Mouse (Mus musculus) lung, postnatal 4 days (tissue): Measurements from ENCODE around the gene Senp8.
A peak's percentile ranks its signal among the peaks of the same experiment; 100 is the strongest.
"Not testable (repeated sequence)": the region's sequence is repeated elsewhere in the genome, so short reads cannot be mapped to it uniquely, and the experiment has no call there.

Source experiments
- DNase-seq, 2 experiments: peaks; one replicate each; pipeline ENCODE4 v3.0.0; 2021

The Senp8 gene

DNA sequence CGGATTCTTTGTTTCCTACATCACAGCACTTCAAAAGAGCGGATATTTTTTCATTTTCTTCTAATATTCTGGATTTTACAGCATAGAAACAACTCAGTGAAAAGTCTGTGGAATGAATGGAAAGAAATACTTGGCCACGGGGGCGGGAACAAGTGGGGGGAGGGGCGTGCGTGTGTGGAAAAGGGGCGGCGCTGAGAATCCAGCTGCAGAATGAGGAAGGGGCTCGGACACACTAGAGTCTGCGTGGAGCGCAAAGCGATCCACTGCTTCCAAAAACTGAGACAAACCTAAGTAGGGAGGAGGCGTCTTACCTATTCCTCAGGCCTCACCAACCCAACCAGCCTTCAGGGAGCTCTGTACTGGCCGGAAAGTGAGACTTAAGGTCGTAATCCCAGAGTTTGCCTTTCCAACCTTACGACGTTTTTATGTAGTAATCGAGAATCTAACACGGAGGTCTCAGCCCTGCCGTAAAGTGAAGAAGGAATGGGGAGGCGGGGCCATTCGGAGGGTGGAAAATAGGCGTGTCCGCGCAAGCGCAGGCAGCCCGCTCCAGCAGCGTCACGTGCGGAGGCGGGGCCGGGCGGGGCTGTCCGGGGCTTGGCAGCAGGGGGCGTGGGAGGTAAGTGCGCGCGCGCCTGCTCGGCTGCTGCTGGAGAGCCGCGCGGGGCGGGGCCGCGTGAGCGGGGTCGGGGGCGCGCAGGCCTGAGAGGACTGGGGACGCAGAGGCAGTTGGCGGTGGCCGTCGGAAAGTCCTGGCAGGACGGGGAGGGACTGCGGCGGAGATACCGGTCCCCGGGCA lies at the start of gene Senp8, which contains the start of gene Myo9a:
Senp8 (minus strand) TSS at position 444 of the 799 bp plus-strand sequence.
Myo9a (plus strand) TSS at position 630 of the 799 bp plus-strand sequence.
- peak; percentile 99 to 100 for DNase-seq

DNA sequence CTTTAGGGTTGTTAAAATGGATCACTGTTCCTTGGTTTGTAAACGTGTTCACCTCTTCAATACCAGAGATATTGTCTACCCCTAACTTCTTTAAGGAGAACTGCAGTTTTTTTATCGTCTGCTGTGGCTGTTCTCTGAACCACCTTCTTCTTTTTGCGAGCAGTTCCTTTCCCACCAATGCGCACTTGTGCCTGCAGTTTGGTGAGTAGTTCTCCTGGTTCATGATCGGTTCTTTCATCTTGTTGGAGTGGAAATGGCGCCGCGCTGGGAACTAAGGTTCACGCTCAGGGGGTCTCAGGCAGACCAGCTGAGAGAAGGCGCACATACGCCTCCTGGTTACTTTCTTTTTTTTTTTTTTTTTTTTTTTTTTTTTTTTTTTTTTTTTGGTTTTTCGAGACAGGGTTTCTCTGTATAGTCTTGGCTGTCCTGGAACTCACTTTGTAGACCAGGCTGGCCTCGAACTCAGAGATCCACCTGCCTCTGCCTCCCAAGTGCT lies 16.5 kb upstream of the Senp8 start:
- not testable (repeated sequence) for DNase-seq

DNA sequence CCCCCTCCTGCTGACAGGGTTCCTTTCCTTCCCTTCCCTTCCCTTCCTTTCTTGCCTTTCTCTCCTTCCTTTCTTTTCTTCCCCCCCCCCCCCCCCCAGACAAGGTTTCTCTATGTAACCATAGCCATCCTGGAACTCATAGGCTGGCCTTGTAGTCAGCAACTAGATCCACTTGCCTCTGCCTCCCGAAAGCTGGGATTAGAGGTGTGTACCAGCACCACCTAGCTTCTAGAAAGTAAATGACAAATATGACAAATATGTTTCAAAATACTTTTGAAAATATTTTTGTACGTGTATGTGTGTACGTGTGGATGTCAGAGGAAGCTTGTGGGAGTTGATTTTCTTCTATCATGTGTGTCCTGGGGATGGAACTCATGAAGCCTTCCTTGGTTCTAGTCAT lies 10.0 kb upstream of the Senp8 start:
- DNase-seq = no peak

DNA sequence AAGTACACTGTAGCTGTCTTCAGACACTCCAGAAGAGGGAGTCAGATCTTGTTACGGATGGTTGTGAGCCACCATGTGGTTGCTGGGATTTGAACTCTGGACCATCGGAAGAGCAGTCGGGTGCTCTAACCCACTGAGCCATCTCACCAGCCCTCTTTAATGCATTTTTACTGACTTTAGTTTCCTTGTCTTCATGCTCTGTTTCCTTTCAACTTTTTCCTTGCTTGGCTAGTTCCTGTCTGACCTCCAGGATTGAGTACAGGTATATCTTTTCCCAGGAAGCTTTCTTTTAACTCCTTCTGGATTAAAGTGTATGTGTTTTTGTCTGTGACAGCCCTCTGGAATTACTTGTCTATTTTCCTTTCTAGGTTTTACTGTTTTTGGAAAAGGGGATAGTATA lies 6.5 kb upstream of the Senp8 start:
- not testable (repeated sequence) for DNase-seq

DNA sequence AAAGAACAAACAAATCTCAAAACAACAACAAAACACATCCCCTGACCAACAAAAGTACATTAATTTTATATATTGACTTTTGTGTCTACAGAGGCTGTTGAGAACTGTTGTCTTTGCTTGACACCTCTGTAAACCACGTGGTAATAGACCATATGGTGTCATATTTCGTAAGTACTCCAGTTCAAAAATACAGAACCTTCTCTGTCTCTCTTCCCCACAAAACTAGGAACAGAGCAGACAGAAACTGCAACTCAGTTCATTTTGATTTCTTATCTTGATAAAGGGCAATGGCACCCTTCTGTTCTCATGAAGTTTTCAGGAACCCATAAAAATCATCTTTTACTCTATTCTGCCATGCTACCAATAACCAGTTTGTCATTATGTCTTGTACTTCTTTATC lies 4.7 kb upstream of the Senp8 start:
- no peak for DNase-seq

DNA sequence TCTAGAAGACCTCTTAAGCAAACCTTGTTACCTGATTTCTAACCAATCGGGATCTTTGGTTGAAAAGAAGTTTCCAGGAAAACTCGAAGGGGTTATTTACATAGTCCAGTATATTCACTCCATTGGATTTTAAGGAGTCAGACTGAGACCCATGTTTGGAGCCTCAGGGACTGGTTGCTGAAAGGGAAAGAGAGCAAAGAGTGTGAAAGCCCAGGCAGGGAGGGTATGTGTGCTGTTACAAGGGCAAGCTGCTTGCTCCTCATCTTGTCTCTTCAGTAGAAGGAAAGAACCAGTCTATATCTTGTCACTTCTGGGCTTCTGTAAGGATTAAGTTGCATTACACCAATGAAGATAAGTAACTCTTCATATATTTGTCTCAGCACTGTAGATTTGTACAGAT lies 1.5 kb upstream of the Senp8 start:
- DNase-seq = no peak

DNA sequence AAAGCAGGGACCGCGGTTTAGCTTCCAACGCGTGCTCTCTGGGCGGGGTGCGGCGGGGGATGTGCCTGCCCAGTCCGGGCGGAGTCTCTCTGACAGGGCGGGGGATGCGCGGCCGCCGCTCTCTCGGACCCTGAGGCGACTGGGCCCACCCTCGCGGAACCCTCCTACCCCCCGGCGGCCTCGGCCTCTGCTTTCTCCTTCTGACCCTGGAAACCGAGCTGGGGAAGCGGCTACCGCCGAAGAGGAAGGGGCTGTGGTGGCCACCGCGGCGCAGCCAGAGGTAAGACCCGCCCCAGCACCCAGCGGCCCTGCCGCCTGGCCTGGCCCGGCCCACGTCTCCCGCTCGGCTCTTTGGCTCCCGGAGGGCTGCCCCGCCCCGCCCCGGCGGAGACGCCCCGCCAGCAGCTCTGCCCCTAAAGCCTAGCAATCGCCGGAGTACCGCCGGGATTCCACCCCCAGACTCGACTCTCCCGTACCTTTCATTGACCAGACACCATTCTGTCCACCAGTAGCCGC lies 614 bp upstream of the Senp8 start:
- peak; percentile 92 to 95 for DNase-seq

DNA sequence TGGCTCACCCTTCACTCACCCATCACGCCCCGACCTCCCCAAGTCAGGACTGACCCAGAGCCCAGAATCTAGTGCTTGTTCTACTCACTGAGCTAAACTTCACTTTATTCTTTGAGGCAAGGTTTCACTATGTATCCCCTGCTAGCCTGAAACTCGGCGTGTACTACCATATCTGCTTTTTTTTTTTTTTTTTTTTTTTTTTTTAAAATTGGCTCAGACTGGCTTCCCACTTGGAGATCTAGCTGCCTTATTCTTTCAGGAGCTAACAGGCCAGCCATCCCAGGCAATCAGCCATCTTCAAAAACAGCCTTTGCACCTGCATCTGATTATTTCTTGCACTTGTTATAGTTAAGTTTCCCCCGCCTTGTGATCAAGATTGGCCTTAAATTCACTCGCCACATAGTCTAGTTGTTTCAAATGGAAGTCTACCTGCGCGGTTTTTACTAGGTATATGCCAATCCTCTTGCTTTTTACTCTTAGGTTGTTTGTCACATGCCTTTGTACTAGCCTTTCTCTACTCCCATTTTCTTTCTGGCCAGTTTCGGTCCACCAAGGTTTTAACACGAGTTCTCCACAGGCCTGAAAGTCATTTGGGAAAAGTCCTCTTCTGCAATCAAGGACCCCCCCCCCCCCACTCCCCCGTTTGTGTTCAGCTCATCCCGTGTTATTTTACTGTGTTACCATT lies 787 bp downstream of the Senp8 start:
- no peak for DNase-seq

DNA sequence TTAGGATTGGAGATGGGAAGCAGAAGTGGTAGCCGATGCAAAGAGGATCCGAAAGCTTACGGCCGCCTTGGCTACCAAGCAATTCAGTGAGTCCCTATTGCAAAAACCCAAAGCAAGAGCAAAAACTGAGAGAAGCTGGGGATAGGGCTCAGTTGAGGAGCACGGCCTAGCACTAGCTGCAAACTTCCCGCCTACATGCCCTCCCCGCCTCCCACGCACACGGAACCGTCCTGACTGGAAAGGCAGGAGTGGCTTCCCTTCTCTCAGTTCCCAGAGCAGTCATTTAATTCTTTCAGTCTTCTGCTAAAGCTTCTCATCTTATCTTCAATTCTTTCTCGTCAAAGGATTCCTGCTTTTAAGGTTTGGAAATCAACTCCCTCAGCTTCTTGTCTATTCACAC lies 1.5 kb downstream of the Senp8 start:
- DNase-seq = peak in 1 of 2 experiments; percentile 25

DNA sequence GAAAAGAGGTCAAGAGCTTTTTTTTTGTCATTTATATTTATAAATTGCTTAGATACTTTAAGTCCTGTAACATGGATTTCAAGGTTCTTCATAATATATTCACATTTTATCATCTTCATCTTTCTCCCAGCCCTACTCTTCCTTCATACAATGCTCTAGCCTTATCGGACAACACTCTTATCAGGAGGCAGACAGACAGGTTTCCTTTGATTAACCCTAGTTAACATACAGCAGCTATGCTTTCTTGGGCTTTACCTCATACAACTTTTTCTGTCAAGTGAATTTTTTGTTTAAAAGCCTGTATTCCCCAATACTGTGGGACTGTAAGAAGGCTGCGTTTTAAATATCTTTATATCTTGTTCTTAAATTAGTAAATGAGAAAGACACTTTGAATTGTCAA lies 2.1 kb downstream of the Senp8 start:
- DNase-seq = no peak

DNA sequence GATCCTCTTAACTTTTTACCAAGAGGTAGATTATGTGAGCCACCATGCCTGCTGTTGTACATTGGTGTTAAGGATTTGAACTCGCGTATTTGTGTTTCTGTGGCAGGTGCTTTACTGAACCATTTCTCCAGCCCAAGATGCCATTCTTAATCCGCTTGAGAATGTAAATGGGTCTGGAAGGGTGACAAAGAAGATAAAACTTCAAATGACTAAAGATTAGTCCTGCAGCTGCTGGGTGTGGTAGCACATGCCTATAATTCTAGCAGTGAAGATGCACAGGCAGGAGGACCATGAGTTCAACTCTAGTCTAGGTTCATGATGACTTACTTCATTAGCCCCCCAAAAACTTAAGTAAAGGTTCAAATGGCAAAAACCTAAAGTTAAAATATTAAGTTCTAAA lies 6.6 kb downstream of the Senp8 start:
- DNase-seq = no peak

DNA sequence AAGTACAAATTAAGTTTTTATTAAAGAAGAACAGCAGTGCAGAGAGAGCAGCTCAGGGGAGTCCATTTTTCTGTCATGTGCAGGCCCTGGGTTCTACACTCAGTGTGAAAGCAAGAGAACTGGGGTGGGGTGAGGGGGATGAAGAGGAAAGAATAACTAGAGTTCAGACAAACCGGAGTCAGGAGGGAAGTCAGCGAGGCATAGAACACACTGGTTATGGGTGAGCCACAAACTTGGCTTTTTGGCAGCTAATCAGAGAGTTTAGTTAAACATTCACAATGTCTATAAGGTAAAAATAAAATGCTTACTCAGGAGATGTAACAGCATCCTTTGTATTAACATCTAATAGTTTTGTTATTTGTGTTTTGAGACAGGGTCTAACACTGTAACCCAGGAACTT lies 9.9 kb downstream of the Senp8 start:
- DNase-seq = no peak

DNA sequence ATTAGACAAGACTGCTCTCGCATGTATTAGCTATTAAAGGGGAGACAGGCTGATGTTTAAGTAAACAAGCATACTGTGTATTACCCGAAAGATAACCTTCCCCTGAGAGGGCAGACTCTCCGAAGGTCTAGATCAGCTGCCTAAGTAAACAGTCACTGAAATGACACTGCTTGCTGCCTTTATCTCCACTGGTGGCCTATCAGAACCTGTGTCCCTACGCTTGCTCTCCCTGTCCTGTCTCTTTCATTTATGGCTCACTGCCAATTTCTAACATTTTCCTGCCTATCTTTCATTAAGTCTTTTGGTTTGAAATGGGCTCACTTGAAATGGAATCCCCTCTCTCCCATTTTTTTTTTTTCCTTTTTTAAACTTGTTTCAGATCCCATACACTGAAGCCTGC lies 15.1 kb downstream of the Senp8 start:
- no peak for DNase-seq

DNA sequence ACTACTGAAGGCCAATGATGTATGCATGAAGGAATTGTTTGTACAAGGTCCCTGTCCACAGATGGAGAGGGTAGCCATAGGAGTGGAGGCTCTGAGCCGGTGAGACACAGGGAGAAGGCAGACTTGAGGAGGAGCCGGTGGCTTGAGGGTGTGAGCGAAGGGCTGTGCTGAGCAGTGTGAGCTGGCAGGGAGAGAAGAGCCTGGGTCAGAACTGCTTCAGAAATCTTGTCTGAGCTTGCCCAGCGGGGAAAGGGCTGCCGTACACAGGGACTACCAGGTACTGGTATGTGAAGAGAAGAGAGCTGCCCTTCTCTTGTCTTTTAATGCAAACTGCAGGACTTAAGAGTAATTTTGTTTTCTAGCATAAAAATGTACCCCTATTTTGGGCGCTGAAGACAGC lies 17.4 kb downstream of the Senp8 start:
- DNase-seq = no peak

DNA sequence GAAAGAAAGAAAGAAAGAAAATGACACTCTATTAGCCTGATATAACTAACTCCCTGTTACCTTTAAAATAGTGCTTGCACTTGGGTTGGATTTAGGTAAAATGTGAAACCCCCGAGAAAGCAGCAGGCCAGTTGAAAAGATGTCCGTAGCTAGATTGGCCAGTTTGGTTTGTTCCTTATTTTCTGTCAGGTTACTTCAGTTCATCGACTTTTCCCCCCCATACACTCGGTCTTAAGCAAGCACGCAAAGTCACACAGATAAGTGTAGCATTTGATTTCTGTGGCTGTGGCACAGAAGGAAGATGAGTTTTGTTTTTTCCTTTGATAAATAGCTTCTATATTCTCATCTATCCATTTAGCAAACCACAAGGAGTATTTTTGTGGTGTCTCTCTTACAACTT lies 19.4 kb downstream of the Senp8 start:
- DNase-seq = no peak

DNA sequence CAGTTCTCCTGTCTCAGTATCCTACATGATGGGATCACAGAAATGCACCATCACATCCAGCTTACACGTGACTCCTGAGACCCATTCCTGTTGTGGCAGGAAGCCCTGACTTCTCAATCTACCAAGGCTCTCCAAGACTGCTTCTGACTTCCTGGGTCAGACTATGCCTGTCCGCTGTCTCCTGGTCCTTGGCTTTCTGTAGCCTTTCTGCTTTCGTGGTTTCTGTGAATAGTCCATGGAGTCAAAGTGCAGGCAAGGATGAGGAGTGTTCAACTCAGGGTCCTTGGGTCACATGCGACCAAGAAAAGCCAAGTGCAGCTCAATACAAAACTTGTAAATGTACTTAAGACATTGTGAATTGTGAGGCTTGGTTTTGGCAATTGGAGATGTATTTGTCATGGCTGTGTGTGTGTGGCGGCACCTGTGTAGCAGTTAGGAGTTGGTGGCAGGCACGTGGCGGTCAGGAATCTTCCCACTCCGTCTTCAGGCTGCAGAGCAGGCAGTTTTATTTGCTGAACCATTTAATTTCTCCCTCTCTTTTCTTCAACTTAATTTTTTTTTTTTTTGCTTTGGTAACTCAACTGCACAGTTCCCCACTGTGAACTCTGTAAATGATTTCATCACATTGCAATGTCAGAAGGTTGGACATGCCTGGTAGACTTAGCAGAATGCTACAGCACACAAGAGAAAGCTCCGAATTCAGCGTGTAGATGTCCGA lies 22.8 kb downstream of the Senp8 start:
- no peak for DNase-seq

DNA sequence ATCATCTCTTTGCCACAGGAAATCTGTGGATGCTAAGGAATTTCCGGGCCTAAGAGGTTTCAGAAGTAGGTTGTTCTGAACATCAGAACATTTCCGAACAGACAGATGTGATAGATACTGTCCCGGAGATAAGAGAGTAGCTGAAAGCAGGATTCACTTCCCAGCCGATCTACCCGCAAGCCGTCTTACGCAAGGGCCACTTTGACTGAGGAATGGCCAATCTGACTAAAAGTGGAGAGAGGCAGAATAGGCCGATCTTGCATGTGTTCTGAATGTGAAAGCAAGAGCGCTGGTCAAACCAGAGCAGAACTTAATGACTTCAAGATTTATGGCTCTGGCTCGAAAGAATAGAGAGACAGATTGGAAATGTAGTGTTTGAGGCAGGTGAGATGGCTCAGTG lies 25.0 kb downstream of the Senp8 start:
- DNase-seq = peak in 1 of 2 experiments; percentile 22

DNA sequence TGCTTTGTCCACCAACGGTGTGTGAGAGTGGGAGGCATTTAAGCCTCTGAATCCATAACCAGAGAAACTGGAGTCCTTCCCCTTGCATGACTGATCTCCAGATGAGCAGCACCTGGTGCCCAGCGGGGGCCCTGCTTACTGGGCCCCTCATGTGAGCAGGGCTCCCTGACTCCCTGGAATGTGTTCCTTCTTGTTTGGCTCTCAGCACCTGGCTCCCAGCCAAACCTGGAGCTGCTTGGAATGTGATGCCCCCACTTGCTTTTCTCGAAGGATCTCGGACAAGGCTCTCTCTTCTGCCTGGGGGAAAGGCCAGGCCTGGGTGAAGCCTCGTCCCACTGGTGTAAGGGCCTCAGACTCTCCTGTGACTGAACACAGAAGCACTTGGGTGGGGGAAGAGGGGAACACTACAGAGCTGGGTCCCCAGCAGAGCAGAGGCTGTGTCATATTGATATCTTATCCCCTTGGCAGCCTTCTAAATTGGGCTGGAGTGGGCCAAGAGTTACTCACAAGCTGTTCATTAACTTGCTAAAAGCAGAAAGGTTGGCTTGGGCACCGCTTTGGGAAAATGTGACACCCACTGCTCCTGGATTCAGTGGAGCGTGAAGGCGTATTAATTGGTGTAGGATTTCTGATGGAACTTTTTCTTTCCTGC lies 26.6 kb downstream of the Senp8 start:
- DNase-seq = peak; percentile 67 to 83

DNA sequence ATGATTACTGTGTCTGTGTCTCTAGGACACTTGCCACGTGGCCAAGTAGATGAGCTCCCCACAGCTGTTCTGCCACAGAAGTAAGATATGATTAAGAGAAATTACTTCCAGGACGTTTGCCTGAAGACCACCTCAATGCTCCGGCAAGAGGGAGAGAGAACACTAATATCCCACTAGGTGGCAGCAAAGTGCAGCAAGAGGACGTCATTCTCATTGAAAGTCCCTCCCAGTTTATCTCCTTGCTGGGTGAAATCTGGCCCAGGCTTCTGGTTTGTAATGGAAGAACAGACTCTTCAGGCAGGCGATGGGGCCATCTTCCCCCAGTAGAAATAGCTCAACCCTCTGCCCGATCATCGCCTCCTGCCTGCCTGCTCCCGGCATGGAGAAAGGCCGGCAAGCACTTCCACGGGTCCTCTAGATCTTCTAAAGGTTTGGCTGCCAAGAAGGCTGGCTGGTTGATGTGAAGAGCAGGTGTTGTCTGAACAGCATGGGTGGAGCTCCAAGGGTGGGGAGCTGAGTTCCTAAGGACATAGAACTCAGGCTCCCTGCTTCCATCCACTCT lies 27.3 kb downstream of the Senp8 start:
- DNase-seq = peak; percentile 54 to 79

DNA sequence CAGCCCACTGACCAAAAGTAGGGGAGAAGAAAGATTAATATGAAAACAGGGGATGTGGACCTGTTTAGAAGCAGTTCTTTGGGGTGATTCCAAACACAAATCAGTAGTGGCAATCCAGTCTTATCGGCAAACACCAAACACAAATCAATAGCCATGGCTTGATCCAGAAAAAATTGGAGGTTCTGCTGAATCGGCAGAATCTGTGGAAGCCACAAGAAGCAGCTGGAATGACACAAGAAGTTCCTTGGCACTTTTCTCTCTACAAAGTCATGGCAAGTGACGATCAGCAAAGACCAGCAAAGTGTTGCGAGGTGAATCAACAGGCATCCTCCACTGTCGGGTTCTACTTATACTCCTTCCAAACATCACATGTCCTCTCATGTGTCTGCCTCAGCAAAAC lies 29.4 kb downstream of the Senp8 start:
- no peak for DNase-seq

DNA sequence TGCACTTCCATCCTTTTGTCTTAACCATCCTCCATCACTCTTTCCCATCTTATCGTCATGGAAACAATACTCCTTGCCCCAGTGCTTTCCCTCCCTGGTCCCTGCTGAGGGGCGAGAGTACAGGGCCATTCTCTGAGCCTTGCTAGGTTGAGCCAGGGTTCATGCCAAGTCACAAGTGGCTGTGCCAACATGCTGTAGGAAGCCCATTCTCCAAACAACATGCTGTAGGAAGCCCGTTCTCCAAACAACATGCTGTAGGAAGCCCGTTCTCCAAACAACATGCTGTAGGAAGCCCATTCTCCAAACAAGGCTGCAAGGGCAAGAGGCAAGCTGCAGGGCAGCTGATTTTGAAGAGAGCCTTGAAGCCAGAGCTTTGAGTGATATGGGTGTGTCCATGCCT lies 32.3 kb downstream of the Senp8 start:
- peak; percentile 39 to 74 for DNase-seq

DNA sequence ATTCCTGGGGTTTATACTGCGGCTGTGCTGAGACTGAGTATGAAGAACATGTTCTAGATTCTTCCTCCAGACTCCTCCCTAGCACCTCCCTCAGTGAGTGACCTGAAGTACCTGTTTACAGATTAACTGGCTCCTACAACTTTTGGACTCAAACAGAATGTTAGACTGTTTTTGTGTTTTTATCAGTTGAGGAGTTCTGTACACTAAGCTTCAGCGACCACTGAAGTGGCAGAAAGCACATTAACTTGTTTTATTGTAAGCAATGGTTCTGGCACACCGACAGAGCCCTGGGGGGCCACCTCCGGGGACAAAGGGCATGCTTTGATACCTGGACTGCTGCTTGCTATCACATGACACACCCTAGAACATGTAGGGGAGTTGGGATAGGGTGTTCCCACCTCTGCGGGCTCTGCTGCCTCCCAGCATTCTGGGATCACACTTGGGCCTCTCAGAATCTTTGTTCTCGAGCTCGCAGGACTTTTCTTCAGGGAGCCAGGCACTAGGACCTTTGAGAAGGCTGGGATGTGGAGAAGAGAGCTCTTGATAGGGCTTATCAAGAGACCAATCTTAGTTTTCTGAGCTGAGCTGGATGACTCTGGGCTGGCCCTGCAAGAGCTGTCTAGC lies 34.1 kb downstream of the Senp8 start:
- peak; percentile 38 to 71 for DNase-seq
